Mouse (Mus musculus) spleen, adult 12 weeks (tissue): ENCODE data around the gene Lta.

Experiments
- DNase-seq: peaks from one replicate; pipeline ENCODE4 v3.0.0; 2022; ENCODE audit warnings: low spot score

Gene Lta

DNA sequence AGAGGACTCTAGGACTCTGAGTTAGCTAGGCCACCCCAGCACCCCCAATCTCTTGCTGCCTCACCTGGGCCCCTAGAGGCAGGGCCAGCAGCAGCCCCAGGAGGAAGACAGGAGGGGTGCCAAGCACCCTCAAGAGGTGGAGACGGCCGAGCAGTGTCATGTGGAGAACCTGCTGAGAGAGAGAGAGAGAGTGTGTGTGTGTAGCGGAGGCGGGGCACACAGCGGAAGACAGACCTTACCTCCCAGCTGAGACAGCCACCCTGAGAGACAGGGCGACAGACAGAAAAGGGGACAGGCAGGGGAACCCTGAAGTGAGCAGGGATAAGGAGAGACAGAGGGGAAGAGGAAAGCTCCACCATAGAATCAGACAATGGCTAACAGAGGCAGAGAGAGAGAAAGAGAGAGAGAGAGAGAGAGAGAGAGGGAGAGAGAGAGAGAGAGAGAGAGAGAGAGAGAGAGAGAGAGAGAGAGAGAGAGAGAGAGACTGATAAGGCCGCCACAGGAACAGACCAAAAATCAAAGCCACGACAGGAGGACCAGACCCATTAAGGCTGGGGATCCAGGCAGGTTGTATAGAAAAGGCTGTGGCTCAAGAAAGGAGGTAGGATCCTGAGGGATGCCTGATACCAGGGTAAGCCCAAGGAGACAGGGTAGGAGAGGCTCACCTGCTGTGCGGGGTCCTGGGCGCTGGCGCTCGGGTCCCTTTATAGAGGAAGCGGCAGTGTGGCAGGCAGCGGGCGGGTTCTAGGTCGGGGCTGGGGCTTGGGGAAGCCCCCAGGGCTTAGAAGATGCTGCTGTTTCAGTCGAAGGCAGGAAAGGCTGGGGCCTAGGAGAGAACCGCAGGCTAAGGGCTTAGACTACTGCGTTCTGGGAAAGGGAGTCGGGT, at the start of gene Lta:
Lta (minus strand) TSS at position 858 of the 886 bp plus-strand sequence.
- peak; percentile 37 for DNase-seq

DNA sequence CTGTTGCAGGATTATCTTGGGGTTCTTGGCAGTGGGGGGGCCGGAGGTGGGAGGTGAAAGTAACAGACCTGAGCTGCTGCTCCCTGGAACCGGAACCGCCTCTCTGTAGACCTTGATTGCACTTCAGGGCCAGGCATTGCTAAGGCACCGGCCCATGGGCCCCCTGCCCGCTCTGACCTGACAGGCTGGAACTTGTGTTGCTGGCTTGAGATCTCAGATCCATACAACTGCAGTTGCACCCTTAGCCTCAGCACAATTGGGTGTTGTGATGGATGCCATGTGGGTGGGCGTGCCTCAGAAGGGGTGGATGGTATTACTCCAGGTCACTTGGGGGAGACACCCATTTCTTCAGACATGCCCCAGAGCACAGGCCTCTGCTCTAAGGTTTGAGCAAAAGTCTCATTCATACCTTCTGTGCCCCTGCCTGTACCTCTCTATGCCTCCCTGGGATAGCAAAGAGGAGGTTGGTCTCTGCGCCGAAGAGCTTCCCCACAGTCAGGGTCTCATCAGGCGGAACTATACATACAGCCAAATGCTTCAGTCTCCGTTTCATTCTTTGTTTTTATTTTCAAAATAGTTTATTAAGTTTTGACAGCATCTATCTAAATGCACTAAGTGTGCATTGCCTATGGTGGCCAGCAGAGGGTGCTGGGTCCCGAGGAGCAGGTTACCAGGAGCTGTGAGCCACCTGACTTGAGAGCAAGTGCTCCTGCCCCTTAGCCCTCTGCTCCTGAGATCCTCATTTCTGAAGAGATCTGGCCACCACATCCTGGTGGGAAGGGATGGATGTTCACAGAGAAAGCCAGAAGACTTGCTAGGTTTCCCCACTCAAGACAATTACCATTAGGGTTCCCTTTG, 49.3 kb upstream of the Lta start:
- peak; percentile 66 for DNase-seq

GRCm38 (mm10) chr17:35253293-35254093, 48.3 kb upstream of the Lta start:
- no peak for DNase-seq

DNA sequence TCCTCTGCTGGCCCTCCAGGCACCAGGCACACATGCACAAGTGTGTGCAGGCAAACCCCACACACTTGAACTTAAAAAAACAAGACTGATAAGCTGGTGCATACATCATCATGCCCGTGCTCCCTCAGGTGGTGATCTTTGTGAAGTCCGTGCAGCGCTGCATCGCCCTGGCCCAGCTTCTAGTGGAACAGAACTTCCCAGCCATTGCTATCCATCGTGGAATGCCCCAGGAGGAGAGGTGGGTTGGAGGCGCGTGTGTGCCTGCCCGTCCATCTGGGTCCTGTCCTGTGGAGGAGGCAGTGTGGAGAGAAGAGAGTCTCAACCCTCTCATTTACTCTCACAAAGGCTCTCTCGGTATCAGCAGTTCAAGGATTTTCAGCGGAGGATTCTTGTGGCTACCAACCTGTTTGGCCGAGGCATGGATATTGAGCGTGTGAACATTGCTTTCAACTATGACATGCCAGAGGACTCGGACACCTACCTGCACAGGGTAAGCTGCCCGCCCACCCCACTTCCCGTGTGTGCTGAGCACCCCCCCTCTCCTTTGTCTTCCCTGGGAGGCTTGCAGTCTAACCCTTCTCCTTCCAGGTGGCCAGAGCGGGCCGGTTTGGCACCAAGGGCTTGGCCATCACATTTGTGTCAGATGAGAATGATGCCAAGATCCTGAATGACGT, 47.6 kb upstream of the Lta start:
- DNase-seq: no peak

- DNase-seq: no peak
These were observed 46.8 kb upstream of the Lta start for GRCm38 (mm10) chr17:35251981-35252380.

DNA sequence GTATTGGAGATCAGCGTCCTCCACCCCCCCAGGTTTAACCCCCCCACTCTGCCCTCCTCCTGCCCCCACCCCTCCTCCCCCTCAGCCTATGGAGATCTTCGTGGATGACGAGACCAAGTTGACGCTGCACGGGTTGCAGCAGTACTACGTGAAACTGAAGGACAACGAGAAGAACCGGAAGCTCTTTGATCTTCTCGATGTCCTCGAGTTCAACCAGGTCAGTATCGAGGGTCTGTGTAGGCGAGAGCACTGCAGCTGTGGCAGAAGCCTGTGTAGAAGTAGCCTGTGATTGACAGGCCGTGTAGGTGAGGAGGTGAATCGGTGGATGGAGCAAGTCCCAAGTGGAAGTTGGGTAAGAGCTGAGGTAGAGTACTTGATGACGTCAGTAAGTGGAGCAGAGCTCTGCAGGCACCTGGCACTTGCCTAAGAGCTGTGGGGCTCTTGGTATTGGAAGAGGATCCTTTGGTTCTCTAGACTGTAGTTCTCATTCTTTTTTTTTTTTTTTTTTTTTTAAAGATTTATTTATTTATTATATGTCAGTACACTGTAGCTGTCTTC, 46.1 kb upstream of the Lta start:
- no peak for DNase-seq

GRCm38 (mm10) chr17:35250348-35251120, 45.4 kb upstream of the Lta start:
- DNase-seq: no peak

GRCm38 (mm10) chr17:35249451-35250197, 44.5 kb upstream of the Lta start:
- no peak for DNase-seq

DNA sequence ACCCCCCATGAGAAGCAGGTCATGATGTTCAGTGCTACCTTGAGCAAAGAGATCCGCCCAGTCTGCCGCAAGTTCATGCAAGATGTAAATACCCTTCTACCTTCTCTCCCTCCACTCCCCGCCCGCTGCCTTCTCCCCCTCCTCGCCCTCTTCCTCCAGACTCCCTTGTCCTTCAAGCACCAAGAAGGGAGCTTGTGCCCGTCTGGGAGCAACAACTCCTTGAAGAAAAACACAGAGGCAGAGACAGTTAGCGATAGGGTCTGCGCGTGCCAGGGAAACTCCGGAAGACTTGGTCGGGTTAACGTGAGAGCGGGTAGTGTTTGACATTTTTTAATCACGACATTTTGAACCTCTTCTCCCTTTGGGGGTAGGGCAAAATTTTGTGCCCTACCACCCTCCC, 43.8 kb upstream of the Lta start:
- no peak for DNase-seq

DNA sequence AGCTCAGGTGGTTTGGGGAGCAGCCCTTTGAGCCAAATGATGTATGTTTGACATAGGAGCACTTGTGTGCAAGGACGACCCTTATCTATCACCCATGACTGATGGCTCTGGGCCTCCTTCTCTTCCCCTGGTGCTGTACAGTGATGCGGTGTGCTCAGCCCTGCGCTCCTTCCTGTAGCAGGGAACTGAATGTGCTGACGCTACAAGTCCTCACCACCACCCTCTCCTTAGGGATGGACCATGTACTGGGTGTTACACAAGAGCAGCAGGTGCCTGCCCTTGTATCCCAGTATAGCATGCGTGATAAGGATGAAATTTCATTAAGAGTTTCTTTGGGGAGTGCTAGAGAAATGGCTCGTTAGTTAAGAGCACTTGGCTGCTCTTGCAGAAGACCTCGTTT, 42.0 kb upstream of the Lta start:
- no peak for DNase-seq

- DNase-seq: no peak
These were observed 40.8 kb upstream of the Lta start for GRCm38 (mm10) chr17:35245731-35246623.

DNA sequence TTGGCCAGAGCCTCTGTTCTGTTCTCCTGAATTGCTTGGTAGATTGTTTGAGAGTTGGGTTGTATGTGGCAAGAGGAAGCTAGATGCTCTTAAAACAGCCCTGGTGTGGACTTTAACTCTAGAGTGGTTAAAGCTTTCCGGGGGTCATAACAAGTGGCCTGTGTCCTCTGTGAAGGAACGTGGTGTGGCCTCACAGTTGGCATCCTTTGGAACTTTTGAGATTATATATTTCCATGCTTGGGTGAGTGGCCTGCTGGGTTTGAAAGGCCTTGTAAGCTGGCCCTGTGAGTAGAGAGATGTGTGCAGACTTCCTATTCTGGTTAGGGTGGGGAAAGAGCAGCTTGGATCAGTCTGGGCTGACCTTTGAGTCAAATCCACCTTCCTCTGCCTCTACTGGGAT, 39.8 kb upstream of the Lta start:
- DNase-seq: no peak

GRCm38 (mm10) chr17:35243086-35243485, 37.9 kb upstream of the Lta start:
- DNase-seq: no peak

- peak; percentile 49 for DNase-seq
These were observed 37.1 kb upstream of the Lta start for GRCm38 (mm10) chr17:35242015-35242941.

DNA sequence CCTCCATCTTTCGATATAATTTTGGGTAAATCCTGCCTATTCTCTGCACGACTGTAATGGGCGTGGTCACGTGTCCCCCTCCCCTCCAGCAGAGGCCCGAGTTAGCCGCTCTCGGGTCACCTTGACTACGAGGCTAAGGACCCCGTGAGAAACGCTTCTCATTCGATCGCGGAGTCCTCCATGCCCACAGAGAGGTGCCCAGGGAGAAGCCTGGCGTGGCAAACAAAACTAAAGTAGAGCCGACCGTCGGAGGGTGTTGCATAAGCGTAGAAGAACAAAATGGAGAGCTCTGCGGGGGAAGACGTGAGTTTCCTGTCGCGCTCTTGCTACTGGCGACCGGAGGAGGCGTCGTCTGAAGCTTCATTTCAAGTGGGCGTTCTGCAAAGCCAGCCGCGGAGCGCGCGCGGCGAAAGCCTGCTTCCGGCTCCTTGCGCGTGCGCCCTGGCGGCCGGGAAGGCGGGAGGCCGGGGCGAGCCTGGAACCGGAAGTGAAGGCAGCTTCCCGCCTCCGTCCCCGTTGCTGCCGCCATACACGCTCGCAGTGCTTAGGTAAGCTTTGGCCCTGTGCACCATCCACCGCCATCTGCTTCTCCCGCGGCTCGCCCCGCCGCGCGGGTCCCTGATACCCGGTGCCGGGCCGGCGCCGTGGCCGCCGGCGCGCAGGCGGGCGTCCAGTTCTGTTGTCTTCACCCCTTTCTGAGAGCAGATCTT, 36.3 kb upstream of the Lta start, which contains the start of gene Ddx39b:
Ddx39b (plus strand) TSS at position 442 of the 710 bp plus-strand sequence.
- peak; percentile 95 for DNase-seq

GRCm38 (mm10) chr17:35240384-35241304, 35.5 kb upstream of the Lta start:
- DNase-seq: no peak
